Mouse (Mus musculus) CH12.LX (cell line): ENCODE results near the gene Chrne. TPM values are rescaled to one million over a fixed set of nuclear protein-coding genes. Genes with fewer than 3 reads are reported as not detected.
A peak's percentile ranks its signal among the peaks of the same experiment; 100 is the strongest.

Source experiments
- DNase-seq: peaks from one replicate; pipeline ENCODE4 v3.0.0-alpha.2; 2013; ENCODE audit errors: extremely low read depth
- H3K27ac ChIP-seq: 2 replicates; pipeline ENCODE4 v1.5.1; 2012; ENCODE audit warnings: low read depth, mild to moderate bottlenecking, control low read depth, moderate library complexity; ENCODE audit not compliant: insufficient read depth
- H3K27me3 ChIP-seq: replicated peaks from 2 replicates; pipeline ENCODE3; 2012; ENCODE audit warnings: inconsistent platforms
- H3K36me3 ChIP-seq, 2 experiments: replicated peaks in 1 of 2; 2 replicates each; pipeline versions ENCODE3 to v1.6.1; 2012; ENCODE audit warnings: inconsistent platforms in 1 of 2, low read length in 1 of 2, mild to moderate bottlenecking in 1 of 2, mixed read lengths in 1 of 2, moderate library complexity in 1 of 2; ENCODE audit not compliant: control insufficient read depth in 1 of 2, insufficient read depth in 1 of 2
- H3K4me1 ChIP-seq, 2 experiments: 2 replicates each; pipeline ENCODE4 v1.6.1; 2012; ENCODE audit warnings: inconsistent platforms in 1 of 2, moderate library complexity in 1 of 2; ENCODE audit not compliant: insufficient read depth in 2 of 2, control insufficient read depth in 1 of 2
- H3K4me2 ChIP-seq: 2 replicates; pipeline ENCODE4 v1.6.1; 2012; ENCODE audit warnings: low read depth, mild to moderate bottlenecking, control low read depth; ENCODE audit not compliant: poor library complexity, insufficient read depth, severe bottlenecking
- H3K4me3 ChIP-seq, 3 experiments: fragments of 150-350 bp in 1 of 3; sonication (generic) in 1 of 3; replicated peaks in 1 of 3; 2 replicates each; pipeline versions ENCODE3 to v1.5.1; 2011 to 2012; ENCODE audit warnings: low read depth in 2 of 3, low read length in 2 of 3, mild to moderate bottlenecking in 2 of 3, moderate library complexity in 2 of 3, control low read depth in 1 of 3, improper control_type of control experiment in 1 of 3, inconsistent platforms in 1 of 3, mixed read lengths in 1 of 3; ENCODE audit not compliant: poor library complexity in 1 of 3
- H3K79me2 ChIP-seq: replicated peaks from 2 replicates; pipeline ENCODE4 v1.6.1; 2012; ENCODE audit warnings: mild to moderate bottlenecking, moderate library complexity; ENCODE audit not compliant: control insufficient read depth, poor library complexity, insufficient read depth, severe bottlenecking; ENCODE audit errors: extremely low read depth
- H3K9ac ChIP-seq: 2 replicates; pipeline ENCODE4 v1.6.1; 2012; ENCODE audit warnings: low read depth, mild to moderate bottlenecking, control low read depth, moderate library complexity; ENCODE audit not compliant: insufficient read depth
- H3K9me3 ChIP-seq: replicated peaks from 2 replicates; pipeline ENCODE3; 2012; ENCODE audit warnings: low read length, inconsistent platforms, mixed read lengths
- BHLHE40 ChIP-seq: IDR thresholded peaks from 2 replicates; pipeline ENCODE4 v1.6.1; 2011; ENCODE audit warnings: mild to moderate bottlenecking, low read depth, low read length, improper control_type of control experiment
- CHD2 ChIP-seq: IDR thresholded peaks from 2 replicates; pipeline ENCODE4 v1.6.1; 2011; ENCODE audit warnings: low read length, improper control_type of control experiment
- ELF1 ChIP-seq: IDR thresholded peaks from 2 replicates; pipeline ENCODE4 v1.6.1; 2014; ENCODE audit warnings: low read depth, mild to moderate bottlenecking, inconsistent platforms, low read length, improper control_type of control experiment
- KAT2A ChIP-seq: IDR thresholded peaks from 2 replicates; pipeline ENCODE4 v1.6.1; 2012; ENCODE audit warnings: low read length, improper control_type of control experiment, inconsistent platforms; ENCODE audit not compliant: insufficient replicate concordance
- MAX ChIP-seq: IDR thresholded peaks from 2 replicates; pipeline ENCODE4 v1.6.1; 2011; ENCODE audit warnings: low read length, improper control_type of control experiment
- MAZ ChIP-seq: IDR thresholded peaks from 2 replicates; pipeline ENCODE4 v1.6.1; 2012; ENCODE audit warnings: low read depth, mild to moderate bottlenecking, inconsistent platforms, low read length, improper control_type of control experiment, moderate library complexity
- MEF2A ChIP-seq: IDR thresholded peaks from 2 replicates; pipeline ENCODE4 v1.6.1; 2014; ENCODE audit warnings: low read depth, mild to moderate bottlenecking, inconsistent platforms, low read length, improper control_type of control experiment, borderline replicate concordance
- NELFE ChIP-seq: IDR thresholded peaks from 2 replicates; pipeline ENCODE4 v1.6.1; 2011; ENCODE audit warnings: low read depth, low read length, improper control_type of control experiment
- POLR2A ChIP-seq: IDR thresholded peaks from 2 replicates; pipeline ENCODE4 v1.6.1; 2011; ENCODE audit warnings: low read depth, mild to moderate bottlenecking, improper control_type of control experiment, low read length
- POLR2AphosphoS2 ChIP-seq: IDR thresholded peaks from 2 replicates; pipeline ENCODE4 v1.6.1; 2011; ENCODE audit warnings: low read depth, low read length, improper control_type of control experiment
- RCOR1 ChIP-seq: conservative IDR thresholded peaks from 2 replicates; pipeline ENCODE4 v1.6.1; 2012; ENCODE audit warnings: low read depth, mild to moderate bottlenecking, inconsistent platforms, low read length, improper control_type of control experiment
- SMC3 ChIP-seq: IDR thresholded peaks from 2 replicates; pipeline ENCODE4 v1.6.1; 2011; ENCODE audit warnings: low read depth, low read length, improper control_type of control experiment
- TBP ChIP-seq: conservative IDR thresholded peaks from 2 replicates; pipeline ENCODE4 v1.6.1; 2011; ENCODE audit warnings: low read depth, low read length, improper control_type of control experiment
- TCF12 ChIP-seq: IDR thresholded peaks from 2 replicates; pipeline ENCODE4 v1.6.1; 2014; ENCODE audit warnings: low read depth, mild to moderate bottlenecking, inconsistent platforms, low read length, improper control_type of control experiment
- UBTF ChIP-seq: IDR thresholded peaks from 2 replicates; pipeline ENCODE4 v1.6.1; 2012; ENCODE audit warnings: low read depth, mild to moderate bottlenecking, inconsistent platforms, low read length, improper control_type of control experiment, moderate library complexity
- ZC3H11A ChIP-seq: IDR thresholded peaks from 2 replicates; pipeline ENCODE4 v1.6.1; 2012; ENCODE audit warnings: low read depth, mild to moderate bottlenecking, inconsistent platforms, low read length, improper control_type of control experiment
- ZMIZ1 ChIP-seq: IDR thresholded peaks from 2 replicates; pipeline ENCODE4 v1.6.1; 2012; ENCODE audit warnings: low read depth, mild to moderate bottlenecking, inconsistent platforms, low read length, improper control_type of control experiment
- ZNF384 ChIP-seq: IDR thresholded peaks from 2 replicates; pipeline ENCODE4 v1.6.1; 2012; ENCODE audit warnings: low read depth, low read length, improper control_type of control experiment, inconsistent platforms
- dilution Hi-C: fragments of 300-500 bp; cut with MboI; formaldehyde crosslinking; loops from 2 replicates; pipeline ENCODE4 v1.14.3; 2020; ENCODE audit warnings: low sequenced_read_pairs; ENCODE audit not compliant: extremely low pct_unique_long_range_greater_than_20kb, extremely low pct_ligation_motif_present
- in situ Hi-C: fragments of 300-500 bp; cut with MboI; formaldehyde crosslinking; loops from 3 replicates; pipeline ENCODE4 v1.14.3; 2019; ENCODE audit warnings: low sequenced_read_pairs, low pct_ligation_motif_present, low pct_unique_long_range_greater_than_20kb, mixed read lengths
- polyA plus RNA-seq: library from polyadenylated mRNA; unstranded; fragments of >175 nt; gene quantifications from 2 replicates; pipeline ENCODE4 v1.2.1, GENCODE M21; 2012; ENCODE audit warnings: low read depth; ENCODE audit not compliant: insufficient read length
- total RNA-seq, 2 experiments: library from RNA; depleted of rRNA; stranded (reverse); fragments of 300-350 nt in 1 of 2; fragments of >200 nt in 1 of 2; gene quantifications; 2 replicates each; pipeline ENCODE4 v1.2.3; 2012 to 2014

The Chrne gene
- total and polyA plus RNA-seq, 3 experiments = not detected

- peak; percentile 92 for TF ChIP-seq BHLHE40
- TF ChIP-seq CHD2 = no peak; the same call in none of the 2 replicates
- TF ChIP-seq ELF1 = peak; percentile 59; the same call in 1 of the 2 replicates
- TF ChIP-seq KAT2A = no peak
- no peak for TF ChIP-seq ZC3H11A
These were observed 36.0 kb upstream of the Chrne start (continued) for GRCm38 (mm10) chr11:70654923-70655570.

- Histone ChIP-seq H3K4me3 (peak within 1 kb of the TSS; percentile 74 to 99 (median 78)), H3K9ac (peak within 1 kb of the TSS; percentile 99), H3K79me2 (peaks cover 50% of the 10 kb centered on the region), H3K4me1 (peaks cover 19 to 57% of the 10 kb centered on the region in 2 experiments), H3K4me2 (peak within 1 kb of the TSS; percentile 87), H3K36me3 (peaks cover 32 to 48% of the 10 kb centered on the region in 2 experiments), H3K27me3 (no peaks in the 10 kb centered on the region), H3K9me3 (no peaks in the 10 kb centered on the region), H3K27ac (peak within 1 kb of the TSS; percentile 96)
- TF ChIP-seq SMC3 (no peak), MEF2A (peak; percentile 11; the same call in 1 of the 2 replicates), ZNF384 (peak; percentile 75), MAX (no peak; the same call in 1 of the 2 replicates), KAT2A (no peak), TCF12 (peak; percentile 93), NELFE (peak; percentile 94), POLR2A (peak; percentile 94), ELF1 (peak; percentile 89), TBP (peak; percentile 74), BHLHE40 (no peak), ZMIZ1 (peak; percentile 63; the same call in 1 of the 2 replicates), CHD2 (peak; percentile 89), RCOR1 (no peak), UBTF (peak; percentile 51; the same call in 1 of the 2 replicates), POLR2AphosphoS2 (no peak; the same call in 1 of the 2 replicates), MAZ (peak; percentile 99)
- DNase-seq = peak; percentile 95
- dilution Hi-C loops (no loop called here), in situ Hi-C loops (no loop called here)
These were observed 35.3 kb upstream of the Chrne start, which contains the start of gene Pfn1 for GRCm38 (mm10) chr11:70654198-70654922. Gene Pfn1, minus strand, starts transcription at chr11:70654644.
